Mouse (Mus musculus) CH12.LX (cell line): Measurements from ENCODE around the gene Bloc1s1.

Experiments
- CTCF ChIP-seq, 2 experiments: IDR thresholded peaks in 1 of 2; conservative IDR thresholded peaks in 1 of 2; 2 replicates each; pipeline ENCODE4 v1.5.1; 2011 to 2012; ENCODE audit warnings: low read depth in 2 of 2, low read length in 2 of 2, improper control_type of control experiment in 1 of 2, inconsistent platforms in 1 of 2, mild to moderate bottlenecking in 1 of 2, moderate library complexity in 1 of 2
- HCFC1 ChIP-seq: IDR thresholded peaks from 2 replicates; pipeline ENCODE4 v1.6.1; 2012; ENCODE audit warnings: low read depth, mild to moderate bottlenecking, inconsistent platforms, low read length, improper control_type of control experiment
- USF2 ChIP-seq: conservative IDR thresholded peaks from 2 replicates; pipeline ENCODE4 v1.6.1; 2011; ENCODE audit warnings: low read depth, low read length, improper control_type of control experiment

DNA sequence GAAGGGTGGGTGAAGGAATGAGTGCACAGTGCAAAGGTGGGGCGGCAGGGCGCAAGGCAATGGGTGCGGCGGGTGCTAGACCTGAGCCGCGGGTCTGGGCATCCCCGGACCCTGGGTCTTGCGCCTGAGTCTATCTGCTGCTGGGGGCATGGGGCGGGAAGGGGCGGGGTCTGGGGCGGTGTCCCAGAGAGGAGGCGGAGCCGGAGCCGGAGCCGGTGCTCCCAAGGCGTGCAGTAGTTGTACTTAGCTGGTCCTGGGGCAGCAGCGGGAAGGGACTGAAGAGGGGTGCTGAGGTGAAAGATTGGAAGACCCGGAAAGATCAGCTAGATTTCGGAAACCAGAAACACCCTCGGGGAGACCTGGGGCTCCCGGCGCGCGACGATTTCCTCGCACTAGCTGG, 9.7 kb upstream of the Bloc1s1 start, which contains the start of gene Itga7:
- TF ChIP-seq CTCF (conservative IDR thresholded peaks at IDR 0.05 in 1 of 2, IDR thresholded peaks at IDR 0.05 in 1 of 2; ENCODE audit: low read depth in 2 of 2, low read length in 2 of 2) (no peak), HCFC1 (no peak), USF2 (no peak)
